Mouse (Mus musculus) spleen, adult 2 months (tissue): ENCODE measurements around the gene Rtl10.

ENCODE experiments used
- CTCF ChIP-seq: fragments of 200-500 bp; IDR thresholded peaks from 2 replicates; pipeline ENCODE4 v1.5.1; 2011; ENCODE audit warnings: mild to moderate bottlenecking, inconsistent platforms; ENCODE audit not compliant: insufficient read depth, insufficient read length, insufficient replicate concordance; ENCODE audit errors: extremely low read depth
- POLR2A ChIP-seq: fragments of 200-500 bp; IDR thresholded peaks from 2 replicates; pipeline ENCODE4 v1.6.1; 2011; ENCODE audit warnings: low read depth, low read length, inconsistent platforms

DNA sequence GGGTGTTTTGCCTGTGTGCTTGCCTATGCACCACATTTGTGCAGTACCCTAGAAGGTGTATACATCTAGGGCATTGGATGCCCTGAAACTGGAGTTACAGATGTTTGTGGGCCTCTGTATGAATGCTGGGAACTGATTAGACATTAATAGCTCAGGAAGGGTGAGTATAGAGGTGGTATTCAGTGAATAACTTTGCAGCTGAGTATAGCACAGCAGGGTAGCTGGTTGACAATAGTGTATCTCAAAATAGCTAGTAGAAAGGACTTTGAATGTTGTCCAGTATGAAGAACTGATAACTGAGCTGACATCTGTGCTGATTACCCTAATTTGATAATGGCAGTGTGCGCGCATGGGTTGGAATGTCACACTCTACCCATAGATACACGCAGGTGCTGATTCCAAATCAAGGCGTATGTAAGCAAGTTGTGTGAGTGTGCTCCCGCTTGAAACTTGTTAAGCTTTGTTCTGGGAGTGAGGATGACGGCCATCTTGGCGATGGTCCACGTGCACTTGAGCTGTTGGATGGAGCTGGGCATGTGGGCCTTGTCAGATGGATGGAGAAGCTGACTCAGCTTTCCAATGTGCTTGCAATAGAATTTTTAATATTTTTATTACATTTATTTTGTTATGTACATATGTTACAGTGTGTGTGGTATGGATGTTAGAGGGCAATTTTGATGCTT, 25.0 kb downstream of the Rtl10 start:
- TF ChIP-seq POLR2A = no peak
- no peak for TF ChIP-seq CTCF
